Mouse (Mus musculus) adrenal gland, postnatal 10 days (tissue): ENCODE data around the gene Runx1. TPM values are rescaled to one million over a fixed set of nuclear protein-coding genes. Genes with fewer than 3 reads are reported as not detected.

Experiments
- DNase-seq: peaks from one replicate; pipeline ENCODE4 v3.0.0; 2021; ENCODE audit warnings: mixed read lengths
- total RNA-seq, 2 experiments: library from RNA; stranded (reverse); gene quantifications; 2 replicates each; pipeline ENCODE4 v1.2.3; 2021

The Runx1 gene
- total RNA-seq, 2 experiments from 2014 or later: 4.2 to 5.8 TPM

GRCm38 (mm10) chr16:92609006-92609716 lies 216.8 kb downstream of the Runx1 start:
- no peak for DNase-seq

GRCm38 (mm10) chr16:92608180-92608960 lies 217.6 kb downstream of the Runx1 start:
- DNase-seq: no peak

GRCm38 (mm10) chr16:92606491-92606965 lies 219.4 kb downstream of the Runx1 start:
- DNase-seq: no peak

GRCm38 (mm10) chr16:92605606-92606490 lies 220.1 kb downstream of the Runx1 start:
- no peak for DNase-seq

- no peak for DNase-seq
These were observed 223.4 kb downstream of the Runx1 start for GRCm38 (mm10) chr16:92602504-92602903.

- no peak for DNase-seq
These were observed 224.6 kb downstream of the Runx1 start for GRCm38 (mm10) chr16:92601270-92601826.

GRCm38 (mm10) chr16:92599451-92599850 lies 226.5 kb downstream of the Runx1 start:
- DNase-seq: no peak

- DNase-seq: no peak
These were observed 228.3 kb downstream of the Runx1 start for GRCm38 (mm10) chr16:92597655-92598054.

GRCm38 (mm10) chr16:92592207-92592606 lies 233.7 kb downstream of the Runx1 start:
- no peak for DNase-seq

- DNase-seq: no peak
These were observed 234.2 kb downstream of the Runx1 start for GRCm38 (mm10) chr16:92591783-92592182.

GRCm38 (mm10) chr16:92587836-92588235 lies 238.1 kb downstream of the Runx1 start:
- DNase-seq: peak; percentile 46

- DNase-seq: no peak
These were observed 244.2 kb downstream of the Runx1 start for GRCm38 (mm10) chr16:92581767-92582166.

- no peak for DNase-seq
These were observed 245.0 kb downstream of the Runx1 start for GRCm38 (mm10) chr16:92580981-92581380.

- peak; percentile 29 for DNase-seq
These were observed 246.9 kb downstream of the Runx1 start for GRCm38 (mm10) chr16:92578915-92579653.

GRCm38 (mm10) chr16:92577381-92577780 lies 248.6 kb downstream of the Runx1 start:
- no peak for DNase-seq

GRCm38 (mm10) chr16:92575792-92576191 lies 250.2 kb downstream of the Runx1 start:
- DNase-seq: no peak

GRCm38 (mm10) chr16:92573193-92573592 lies 252.8 kb downstream of the Runx1 start:
- DNase-seq: no peak

GRCm38 (mm10) chr16:92571246-92571645 lies 254.7 kb downstream of the Runx1 start:
- DNase-seq: no peak

- no peak for DNase-seq
These were observed 259.8 kb downstream of the Runx1 start for GRCm38 (mm10) chr16:92566146-92566545.

- peak; percentile 89 for DNase-seq
These were observed 260.2 kb downstream of the Runx1 start for GRCm38 (mm10) chr16:92565708-92566107.

GRCm38 (mm10) chr16:92565291-92565690 lies 260.7 kb downstream of the Runx1 start:
- DNase-seq: peak; percentile 10
